Mouse (Mus musculus): ENCODE measurements around the gene Golph3l. TPM values are rescaled to one million over a fixed set of nuclear protein-coding genes. Genes with fewer than 3 reads are reported as not detected.

Golph3l gene
- polyA plus RNA-seq (2015; fragmentation: Nextera tagmentation; extraction: Ambion mirVana) = 19.0 and 20.1 TPM in 2 replicates

DNA sequence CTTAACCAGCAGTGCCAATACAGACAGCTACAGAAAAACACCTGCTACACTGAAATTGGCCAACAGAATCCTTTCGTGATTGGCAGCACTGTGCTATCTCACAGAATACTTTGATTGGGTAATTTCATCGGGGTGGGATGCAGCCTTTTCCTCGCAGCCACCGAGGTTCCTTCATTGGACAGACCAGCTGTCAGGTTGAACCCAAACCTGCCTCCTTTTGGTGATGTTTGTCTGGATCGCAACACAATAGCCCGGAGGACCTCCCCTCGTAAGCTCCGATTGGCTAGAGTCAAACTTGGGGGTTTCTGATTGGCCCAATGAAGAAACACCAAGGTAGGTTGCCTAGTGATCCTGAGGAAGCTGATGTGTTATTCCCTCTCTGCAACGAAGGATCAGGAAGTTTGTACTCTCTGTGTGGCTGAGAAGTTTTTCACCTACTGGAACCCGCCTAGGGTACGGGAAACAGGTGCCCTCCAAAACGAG, at the start of gene Golph3l:
Gene Golph3l, plus strand, starts transcription at position 331 of the 483 bp plus-strand sequence.

DNA sequence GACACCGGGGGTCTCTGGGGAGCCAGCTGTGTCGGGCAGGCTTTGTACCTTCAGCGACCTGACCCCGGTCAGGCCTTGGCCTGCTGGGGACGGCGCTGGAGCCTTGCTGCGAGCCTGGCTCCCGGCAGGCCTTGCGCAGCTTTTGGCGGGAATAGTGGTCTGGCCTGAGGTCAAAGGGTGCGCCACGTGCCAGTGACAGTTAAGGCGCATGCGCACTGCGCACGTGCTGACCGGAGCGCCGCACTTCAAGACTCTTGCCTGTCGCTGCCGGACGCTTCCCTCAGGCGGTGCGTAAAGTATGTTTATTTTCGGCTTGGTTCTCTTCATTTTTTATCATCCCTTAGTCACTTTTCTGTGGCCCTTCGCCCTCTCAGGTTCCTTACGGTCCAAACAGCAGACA, 29.3 kb upstream of the Golph3l start, which contains the start of gene Hormad1:
Gene Hormad1, plus strand, starts transcription at position 241 of the 400 bp plus-strand sequence.

DNA sequence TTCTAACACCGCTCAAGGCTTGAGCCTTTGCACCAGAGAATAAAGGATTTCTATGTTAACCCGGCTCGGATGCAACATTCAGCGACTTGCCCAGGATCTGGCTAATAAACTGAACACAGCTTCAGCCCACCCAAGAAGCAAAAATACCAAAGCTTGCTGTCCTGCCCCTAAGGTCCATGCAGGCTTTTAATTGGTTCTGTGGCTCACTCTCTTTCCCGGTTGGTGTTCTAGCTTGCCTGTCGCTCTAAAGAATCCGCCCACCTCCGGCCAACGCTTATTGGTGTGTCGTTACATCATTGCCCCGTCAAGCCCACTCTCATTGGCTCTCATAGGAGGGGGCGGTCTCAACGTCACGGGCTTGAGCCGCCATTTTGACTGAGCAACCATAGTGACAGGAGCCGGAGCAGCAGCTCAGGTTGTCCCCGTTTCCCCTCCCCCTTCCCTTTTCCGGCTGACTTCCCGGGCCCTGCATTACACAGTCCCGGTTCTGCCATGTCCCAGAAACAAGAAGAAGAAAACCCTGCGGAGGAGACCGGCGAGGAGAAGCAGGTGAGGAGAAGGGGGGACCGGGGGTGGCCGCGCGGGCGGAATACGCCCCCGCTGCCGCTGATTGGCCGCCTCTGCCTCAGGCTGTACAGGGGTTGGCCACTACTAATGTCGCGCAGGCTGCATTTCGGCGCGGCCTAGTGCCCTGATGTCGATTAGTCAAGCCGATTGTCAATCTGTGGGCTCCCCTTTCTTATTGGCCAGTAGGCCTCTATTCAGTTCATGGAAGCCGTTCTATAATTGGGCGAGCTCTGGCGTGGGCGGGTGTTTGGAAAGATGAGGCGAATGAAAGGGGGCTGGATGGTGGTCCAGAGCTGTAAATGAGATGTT, 36.1 kb downstream of the Golph3l start, which contains the start of gene Ensa:
Gene Ensa, plus strand, starts transcription at position 366 of the 876 bp plus-strand sequence.

DNA sequence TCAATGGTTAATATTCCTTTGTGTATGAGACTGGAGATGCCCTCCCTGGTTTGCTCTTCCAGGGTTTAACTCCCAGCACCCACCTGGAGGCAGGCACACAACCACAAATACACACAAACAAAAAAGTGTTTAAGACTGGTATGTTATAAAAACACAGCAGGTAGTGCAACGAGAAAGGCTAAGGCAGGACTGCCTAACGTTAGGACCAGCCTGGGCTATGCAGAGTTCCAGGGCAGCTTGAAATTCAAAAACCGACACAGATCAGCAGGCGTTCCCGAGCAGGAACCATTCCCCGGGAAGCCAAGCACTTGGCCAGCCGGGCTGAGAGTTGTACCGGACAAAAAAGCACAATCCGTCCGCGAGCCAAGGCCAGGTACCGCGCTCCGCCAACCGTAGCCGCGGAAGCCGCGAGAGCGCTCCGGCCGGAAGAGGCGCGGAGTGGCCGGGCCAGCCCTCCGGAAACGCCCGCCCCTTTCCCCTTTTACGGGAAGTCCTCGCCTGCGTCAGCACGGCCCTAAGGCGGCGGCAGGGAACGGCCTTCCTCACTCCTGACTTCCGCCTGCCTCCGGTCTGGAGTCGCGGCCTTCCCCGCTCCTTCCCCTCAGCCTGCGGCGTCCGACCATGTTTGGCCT, 69.6 kb downstream of the Golph3l start, which contains the start of gene Mcl1:
Gene Mcl1, plus strand, starts transcription at position 553 of the 632 bp plus-strand sequence.

Other genes with a start within 250 kb of the Golph3l start
- 22.5 and 24.6 TPM in 2 replicates for gene Setdb1, start 231.7 kb upstream of the Golph3l start, polyA plus RNA-seq (2015; fragmentation: Nextera tagmentation; extraction: Ambion mirVana)
- gene 4930558C23Rik, start 186.1 kb upstream of the Golph3l start, polyA plus RNA-seq (2015; fragmentation: Nextera tagmentation; extraction: Ambion mirVana) = not detected in 2 replicates
- gene Arnt, start 154.5 kb upstream of the Golph3l start, polyA plus RNA-seq (2015; fragmentation: Nextera tagmentation; extraction: Ambion mirVana) = 9.4 and 10.5 TPM in 2 replicates
- gene Ctsk, start 89.7 kb upstream of the Golph3l start, polyA plus RNA-seq (2015; fragmentation: Nextera tagmentation; extraction: Ambion mirVana) = 15.4 and 31.3 TPM in 2 replicates
- gene Ctss, start 62.1 kb upstream of the Golph3l start, polyA plus RNA-seq (2015; fragmentation: Nextera tagmentation; extraction: Ambion mirVana) = 38.5 and 40.3 TPM in 2 replicates
- gene Hormad1, start 29.3 kb upstream of the Golph3l start, polyA plus RNA-seq (2015; fragmentation: Nextera tagmentation; extraction: Ambion mirVana) = not detected in 2 replicates
- gene Ensa, start 36.1 kb downstream of the Golph3l start, polyA plus RNA-seq (2015; fragmentation: Nextera tagmentation; extraction: Ambion mirVana) = 125 and 136 TPM in 2 replicates
- gene Mcl1, start 69.9 kb downstream of the Golph3l start, polyA plus RNA-seq (2015; fragmentation: Nextera tagmentation; extraction: Ambion mirVana) = 37.3 and 47.5 TPM in 2 replicates
- 3.1 TPM in 2 replicates for gene Adamtsl4, start 99.0 kb downstream of the Golph3l start, polyA plus RNA-seq (2015; fragmentation: Nextera tagmentation; extraction: Ambion mirVana)
- 13.1 and 19.6 TPM in 2 replicates for gene Ecm1, start 150.6 kb downstream of the Golph3l start, polyA plus RNA-seq (2015; fragmentation: Nextera tagmentation; extraction: Ambion mirVana)
- gene Tars2, start 171.3 kb downstream of the Golph3l start, polyA plus RNA-seq (2015; fragmentation: Nextera tagmentation; extraction: Ambion mirVana) = 36.3 and 41.3 TPM in 2 replicates
- 18.6 and 19.4 TPM in 2 replicates for gene Rprd2, start 229.9 kb downstream of the Golph3l start, polyA plus RNA-seq (2015; fragmentation: Nextera tagmentation; extraction: Ambion mirVana)